Mouse (Mus musculus) left cerebral cortex, postnatal 25 days (tissue): ENCODE results near the gene Gm27021. TPM values are rescaled to one million over a fixed set of nuclear protein-coding genes. Genes with fewer than 3 reads are reported as not detected.

Experiments
- total RNA-seq, 2 experiments: library from RNA; stranded (reverse); gene quantifications; 2 replicates each; pipeline ENCODE4 v1.2.3; 2021

The Gm27021 gene
- total RNA-seq, 2 experiments from 2014 or later: 0.62 TPM; not detected in 1

Other genes with a start within 250 kb of the Gm27021 start
- gene Gins2, start 78.8 kb downstream of the Gm27021 start, total RNA-seq: 1 to 10 TPM; 1.6 to 1.8 TPM
- gene 1190005I06Rik, start 20.4 kb downstream of the Gm27021 start, total RNA-seq: 1 to 10 TPM; 8.6 TPM
- 1,000 to 10,000 TPM; 1,169 to 1,197 TPM for gene Cox4i1, start 143 bp upstream of the Gm27021 start, total RNA-seq
- gene Emc8, start 494 bp upstream of the Gm27021 start, total RNA-seq: 10 to 100 TPM; 65.2 to 67.0 TPM
- gene Irf8, start 68.3 kb upstream of the Gm27021 start, total RNA-seq: 1 to 10 TPM; 4.9 to 5.8 TPM